Mouse (Mus musculus) Muller cell, postnatal 12 days (primary cell): ENCODE measurements around the gene Fads6.
A peak's percentile ranks its signal among the peaks of the same experiment; 100 is the strongest.

Experiments used
- DNase-seq: peaks from one replicate; pipeline ENCODE4 v3.0.0-alpha.2; 2015; ENCODE audit errors: inconsistent ontology term

The Fads6 gene

DNA sequence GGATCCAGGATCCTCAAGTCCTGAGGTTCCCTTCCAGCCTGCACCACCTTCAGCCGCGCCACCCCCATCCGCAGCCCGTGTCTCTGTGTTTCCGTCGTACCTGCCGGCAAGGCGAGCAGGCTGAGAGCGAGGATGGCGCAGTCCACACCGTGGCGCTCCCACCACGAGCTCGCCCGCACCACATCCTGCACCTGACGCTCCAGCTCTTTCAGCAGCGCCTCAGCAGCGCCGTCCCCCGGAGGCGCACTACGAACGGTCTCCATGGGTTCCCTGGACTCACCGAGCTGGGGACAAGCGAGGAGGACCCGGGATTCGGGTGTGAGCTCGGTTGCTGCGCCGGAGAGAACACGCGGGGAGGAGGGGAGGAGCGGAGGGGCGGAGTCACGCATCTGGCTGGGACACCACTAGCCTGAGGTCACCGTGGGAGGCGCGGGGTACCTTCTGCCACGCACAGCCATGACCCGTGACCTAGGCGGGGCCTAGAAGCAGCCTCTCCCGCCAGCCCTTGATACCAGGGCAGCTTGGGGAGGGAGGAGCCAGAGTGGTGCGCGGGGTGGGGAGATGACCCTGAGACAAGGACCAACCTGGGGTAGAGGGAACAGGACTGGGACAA is at the start of gene Fads6:
Fads6 (minus strand) TSS at position 450 of the 613 bp plus-strand sequence.
- DNase-seq = peak; percentile 65

DNA sequence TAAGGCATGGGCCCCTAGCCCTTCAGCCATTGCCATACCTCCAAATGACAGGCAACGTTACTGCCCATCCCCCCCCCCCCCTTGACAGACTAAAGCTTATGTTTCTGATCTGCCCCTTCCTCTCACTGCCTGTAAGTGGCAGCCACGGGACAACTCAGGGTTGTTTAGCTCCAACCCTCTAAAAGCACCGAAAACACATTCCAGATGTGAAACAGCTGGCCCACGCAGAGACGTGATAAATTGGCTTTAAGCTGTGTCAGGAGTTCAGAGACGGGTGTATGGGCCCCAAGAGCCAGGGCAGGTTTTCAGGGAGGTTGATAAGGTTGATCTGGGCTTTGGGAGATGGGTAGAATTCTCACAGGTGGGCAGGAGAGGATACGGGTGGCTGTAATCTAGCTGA is 48.1 kb upstream of the Fads6 start:
- DNase-seq = no peak

DNA sequence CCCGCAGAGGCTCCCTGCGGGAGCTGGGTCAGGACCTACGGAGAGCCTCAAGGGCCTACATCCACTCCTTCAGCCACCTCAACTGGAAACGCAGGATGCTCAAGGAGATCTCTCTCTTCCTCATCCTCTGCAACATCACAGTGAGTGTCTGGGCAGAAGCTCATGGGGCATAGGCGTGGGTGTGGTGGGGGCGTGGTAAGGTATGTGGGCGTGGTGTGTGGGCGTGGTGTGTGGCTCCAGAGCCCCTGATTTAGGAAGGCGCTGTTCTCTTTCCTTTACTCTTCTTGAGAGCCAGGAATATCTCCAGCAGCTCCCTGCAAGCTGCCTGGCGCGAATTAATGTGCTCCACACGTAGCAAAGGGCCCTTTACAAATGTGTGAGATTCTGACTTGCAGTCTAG is 47.5 kb upstream of the Fads6 start:
- no peak for DNase-seq

DNA sequence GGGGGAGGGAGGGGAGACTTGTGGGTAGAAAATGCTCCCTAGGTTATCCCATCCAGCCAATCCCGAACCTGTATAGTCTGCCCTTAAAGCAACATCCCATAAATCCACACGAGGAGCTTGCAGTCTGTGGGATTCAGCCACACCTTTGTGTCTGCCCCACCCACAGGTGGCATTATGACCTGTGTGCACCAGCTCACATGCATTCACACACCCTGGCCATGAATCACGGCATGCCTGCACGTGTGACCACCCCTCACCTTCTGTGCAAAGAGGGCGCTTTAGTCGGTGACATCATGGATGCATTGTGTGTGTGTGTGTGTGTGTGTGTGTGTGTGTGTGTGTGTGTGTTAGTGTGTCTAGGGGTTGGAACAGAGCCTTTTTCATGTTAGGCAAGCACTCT is 44.4 kb upstream of the Fads6 start:
- no peak for DNase-seq

DNA sequence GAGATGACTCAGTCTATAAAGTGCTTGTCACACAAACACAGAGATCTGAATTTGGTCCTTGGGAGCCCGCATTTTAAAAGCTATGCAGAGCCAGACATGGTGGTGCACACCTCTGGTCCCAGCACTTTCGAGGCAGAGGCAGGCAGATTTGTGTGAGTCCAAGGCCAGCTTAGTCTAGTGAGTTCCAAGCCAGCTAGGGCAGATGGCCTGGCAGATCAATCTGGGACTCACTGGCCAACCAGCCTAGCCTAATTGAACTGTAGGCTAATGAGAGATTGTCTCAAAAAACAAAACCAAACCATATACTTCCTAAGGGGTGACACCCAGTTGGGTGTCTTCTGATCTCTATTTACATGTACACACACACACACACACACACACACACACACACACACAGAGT is 43.8 kb upstream of the Fads6 start:
- DNase-seq = no peak

DNA sequence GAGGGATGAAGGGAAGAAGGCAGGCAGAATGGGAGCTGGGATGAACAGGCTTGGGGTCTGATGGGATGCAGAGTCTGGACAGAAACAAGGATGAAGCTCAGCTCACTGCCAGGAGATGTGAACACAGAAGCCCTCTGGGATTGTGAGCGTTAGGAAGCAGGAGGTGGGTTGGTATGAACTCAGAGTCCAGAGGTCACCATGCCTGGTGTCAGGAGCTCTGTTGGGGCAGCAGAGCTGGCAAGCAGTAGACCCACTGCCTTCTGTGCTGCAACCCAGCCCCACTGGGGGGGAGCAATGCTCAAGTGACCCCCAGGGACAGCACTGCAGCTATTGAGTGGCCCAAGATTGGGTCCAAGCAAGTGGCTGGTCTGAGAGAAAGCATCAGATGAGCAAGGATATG is 40.4 kb upstream of the Fads6 start:
- no peak for DNase-seq

DNA sequence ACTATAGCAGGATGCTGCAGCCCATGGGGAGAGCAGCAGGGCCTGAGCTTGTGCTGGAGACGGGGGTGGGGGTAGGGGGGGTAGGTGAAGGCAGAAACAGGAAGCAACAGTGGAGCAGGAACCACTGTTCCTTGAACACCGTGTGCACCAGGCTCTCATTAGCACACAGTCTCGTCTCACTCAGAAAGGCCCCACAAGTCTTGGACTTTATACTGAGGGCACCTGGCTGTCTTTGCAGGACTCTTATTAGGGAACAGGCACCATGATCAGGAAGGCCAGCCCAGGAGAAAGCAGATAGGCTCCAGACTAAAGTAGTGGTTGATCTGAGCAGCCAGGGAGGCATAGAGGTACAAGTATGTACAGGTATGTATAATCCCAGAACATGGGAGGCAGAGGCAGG is 39.9 kb upstream of the Fads6 start:
- no peak for DNase-seq

DNA sequence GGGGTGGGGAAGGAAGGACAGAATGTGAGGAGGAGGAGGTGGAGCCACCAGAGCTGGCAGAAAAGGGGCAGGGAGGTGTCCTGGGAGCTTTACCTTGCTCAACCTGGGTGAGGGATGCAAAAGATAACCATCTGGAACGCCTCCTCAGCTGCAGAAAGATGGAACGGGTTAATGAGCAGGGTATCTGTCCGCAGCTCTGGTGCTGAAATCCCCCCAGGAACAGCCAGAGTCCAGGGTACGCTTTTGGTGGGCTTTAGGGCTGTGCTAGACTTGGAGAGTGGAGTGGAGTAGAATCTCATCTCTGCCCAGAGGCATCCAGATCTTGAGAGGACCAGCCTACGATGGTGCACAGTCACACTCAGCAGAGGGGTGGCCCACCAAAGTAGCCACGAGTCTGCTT is 38.7 kb upstream of the Fads6 start:
- no peak for DNase-seq

DNA sequence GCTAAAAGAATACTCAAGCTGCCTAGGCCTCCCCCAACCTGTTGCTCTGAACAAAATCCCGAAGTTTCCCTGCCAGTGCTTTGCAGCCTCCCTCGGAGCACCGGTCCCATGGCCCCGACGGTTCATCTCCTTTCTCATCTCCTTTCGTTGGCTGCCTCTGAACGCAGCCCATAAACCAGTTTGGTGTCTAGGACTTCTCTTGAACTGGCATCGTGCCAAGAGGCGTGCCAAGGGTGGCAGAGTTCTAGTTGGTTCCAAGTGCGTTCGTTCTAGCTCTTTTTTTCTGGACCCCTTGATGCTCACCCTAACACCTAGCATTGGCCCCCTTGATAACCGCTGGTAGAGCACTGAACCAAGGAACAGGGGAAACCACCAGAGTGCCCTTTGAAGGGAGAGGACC is 37.8 kb upstream of the Fads6 start:
- no peak for DNase-seq

DNA sequence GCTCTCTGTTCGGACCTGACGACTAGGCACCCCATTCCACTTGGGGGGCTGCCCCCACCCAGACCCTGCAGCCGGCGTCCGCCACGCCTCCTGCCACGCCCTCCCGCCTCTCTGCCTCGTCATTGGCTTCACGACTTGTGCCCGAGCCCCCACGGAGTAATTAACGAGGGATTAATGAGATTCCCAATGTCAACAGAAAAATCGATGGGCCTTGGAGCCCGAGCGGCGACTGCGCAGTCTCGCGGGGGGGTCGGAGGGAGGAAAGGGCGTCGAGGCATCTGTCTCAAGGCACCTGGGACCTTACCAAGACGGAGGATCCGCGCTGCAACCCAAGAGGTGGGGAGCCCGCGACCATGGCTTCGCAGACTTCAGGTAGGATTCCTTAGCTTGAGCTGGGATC is 37.1 kb upstream of the Fads6 start, which contains the start of gene Otop3:
Otop3 (plus strand) TSS at position 201 of the 400 bp plus-strand sequence.
- no peak for DNase-seq

DNA sequence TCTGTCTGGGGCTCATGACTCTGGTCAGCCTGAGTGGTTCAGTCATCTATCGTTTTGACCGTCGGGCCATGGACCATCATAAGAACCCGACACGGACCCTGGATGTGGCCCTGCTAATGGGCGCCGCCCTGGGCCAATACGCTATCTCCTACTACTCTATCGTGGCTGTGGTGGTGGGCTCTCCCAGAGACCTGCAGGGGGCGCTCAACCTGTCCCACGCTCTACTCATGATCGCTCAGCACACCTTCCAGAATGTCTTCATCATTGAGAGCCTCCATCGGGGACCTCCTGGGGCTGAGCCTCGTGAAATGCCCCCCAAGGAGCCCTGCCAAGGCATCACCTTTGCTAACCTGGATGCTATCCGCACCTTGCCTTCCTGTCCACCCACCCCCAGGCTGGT is 31.9 kb upstream of the Fads6 start:
- DNase-seq = no peak

DNA sequence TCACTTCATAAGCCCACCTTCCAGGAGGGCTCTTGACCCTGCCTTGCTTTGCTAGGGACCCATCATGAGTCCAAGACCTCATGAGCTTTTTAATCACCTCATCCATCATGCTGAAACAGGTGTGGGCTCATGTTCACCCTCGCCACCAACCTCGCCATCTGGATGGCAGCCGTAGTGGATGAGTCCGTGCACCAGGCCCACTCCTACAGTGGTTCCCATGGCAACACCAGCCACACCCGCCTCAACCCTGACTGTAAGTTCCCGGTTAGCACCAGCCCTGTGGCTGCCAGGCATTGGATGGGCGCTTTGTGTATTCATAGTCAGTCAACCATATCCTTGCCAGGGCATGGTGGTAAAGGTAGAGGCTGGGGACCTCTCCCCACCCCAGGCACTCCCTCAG is 29.3 kb upstream of the Fads6 start:
- no peak for DNase-seq

DNA sequence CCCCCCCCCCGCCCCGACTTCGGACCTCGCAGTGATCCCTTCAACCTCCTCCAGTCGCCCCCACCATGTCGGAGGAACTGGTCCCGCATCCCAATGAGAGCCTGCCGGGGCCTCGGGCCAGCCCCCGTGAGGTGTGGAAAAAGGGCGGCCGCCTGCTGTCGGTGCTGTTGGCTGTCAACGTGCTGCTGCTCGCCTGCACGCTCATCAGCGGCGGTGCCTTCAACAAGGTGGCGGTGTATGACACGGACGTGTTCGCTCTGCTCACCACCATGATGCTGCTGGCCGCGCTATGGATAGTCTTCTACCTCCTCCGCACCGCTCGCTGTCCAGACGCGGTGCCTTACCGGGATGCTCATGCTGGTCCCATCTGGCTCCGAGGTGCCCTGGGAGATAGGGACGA is 25.9 kb upstream of the Fads6 start:
- DNase-seq = no peak

DNA sequence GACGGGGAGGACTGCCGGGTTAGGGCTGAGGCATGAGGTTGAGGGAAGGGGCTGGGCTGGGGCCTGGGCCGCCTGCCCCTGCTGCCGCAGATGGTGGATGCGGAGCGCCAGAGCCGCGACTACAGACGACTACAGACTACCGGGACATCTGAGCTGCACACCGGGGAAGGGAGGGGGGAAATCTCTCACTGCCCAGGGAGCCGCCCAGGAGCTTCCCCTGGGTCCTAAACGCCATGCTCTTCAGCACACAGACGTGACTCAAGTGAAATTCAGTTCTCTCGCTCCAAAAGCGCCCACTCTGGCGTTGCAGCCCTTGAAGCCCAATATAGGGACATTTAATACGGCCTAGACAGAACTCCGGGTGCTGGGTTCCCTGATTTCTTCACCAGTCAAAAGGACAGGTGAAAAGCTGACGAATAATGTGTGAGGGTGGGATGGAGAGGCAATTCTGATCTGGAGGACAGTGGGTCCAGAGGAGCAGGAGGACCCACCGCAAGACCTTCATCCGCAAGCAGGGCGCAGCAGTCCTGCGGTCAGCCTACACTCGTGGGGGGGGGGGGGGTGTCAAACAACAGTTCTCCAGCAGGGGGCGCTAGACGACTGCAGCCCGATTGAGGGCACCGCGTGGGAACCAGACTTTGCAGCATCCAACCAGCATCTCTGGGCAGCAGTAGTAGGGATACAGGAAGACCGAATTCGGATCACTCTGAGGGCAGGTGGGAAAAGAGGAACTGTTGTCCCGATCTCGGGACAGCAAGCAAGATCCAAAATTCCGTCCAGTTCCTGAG is 24.6 kb upstream of the Fads6 start, which contains the start of gene Ush1g:
Ush1g (minus strand) TSS at position 136 of the 788 bp plus-strand sequence.
- peak; percentile 78 for DNase-seq

DNA sequence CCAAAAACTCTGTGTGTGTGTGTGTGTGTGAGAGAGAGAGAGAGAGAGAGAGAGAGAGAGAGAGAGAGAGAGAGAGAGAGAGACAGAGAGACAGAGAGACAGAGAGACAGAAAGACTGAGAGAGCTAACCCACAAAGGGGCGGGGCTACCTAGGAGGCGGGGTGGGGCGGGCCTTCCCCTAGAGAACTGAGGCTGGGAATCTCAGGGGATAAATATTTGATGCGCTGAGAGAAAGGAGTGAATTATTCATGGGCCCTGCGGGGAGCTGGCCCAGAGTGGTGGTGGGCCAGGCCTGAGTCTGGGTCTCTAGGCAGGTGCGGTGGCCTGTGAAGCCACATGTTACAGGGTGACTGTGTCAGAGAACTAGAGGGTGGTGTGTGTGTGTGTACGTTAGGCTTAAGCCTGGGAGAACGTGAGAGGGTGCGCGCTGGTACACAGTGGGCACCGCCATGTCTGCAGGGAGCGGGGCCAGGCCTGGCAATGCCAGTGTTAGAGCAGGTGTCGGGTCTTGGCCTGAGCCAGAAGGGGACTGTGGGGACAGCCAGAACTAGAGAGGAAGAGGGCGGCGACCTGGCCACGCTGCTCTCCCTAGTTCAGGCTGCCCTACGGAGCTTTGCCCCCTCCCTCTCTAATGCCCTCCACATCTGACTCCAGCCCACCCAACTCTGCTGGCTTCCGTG is 22.4 kb upstream of the Fads6 start:
- no peak for DNase-seq

DNA sequence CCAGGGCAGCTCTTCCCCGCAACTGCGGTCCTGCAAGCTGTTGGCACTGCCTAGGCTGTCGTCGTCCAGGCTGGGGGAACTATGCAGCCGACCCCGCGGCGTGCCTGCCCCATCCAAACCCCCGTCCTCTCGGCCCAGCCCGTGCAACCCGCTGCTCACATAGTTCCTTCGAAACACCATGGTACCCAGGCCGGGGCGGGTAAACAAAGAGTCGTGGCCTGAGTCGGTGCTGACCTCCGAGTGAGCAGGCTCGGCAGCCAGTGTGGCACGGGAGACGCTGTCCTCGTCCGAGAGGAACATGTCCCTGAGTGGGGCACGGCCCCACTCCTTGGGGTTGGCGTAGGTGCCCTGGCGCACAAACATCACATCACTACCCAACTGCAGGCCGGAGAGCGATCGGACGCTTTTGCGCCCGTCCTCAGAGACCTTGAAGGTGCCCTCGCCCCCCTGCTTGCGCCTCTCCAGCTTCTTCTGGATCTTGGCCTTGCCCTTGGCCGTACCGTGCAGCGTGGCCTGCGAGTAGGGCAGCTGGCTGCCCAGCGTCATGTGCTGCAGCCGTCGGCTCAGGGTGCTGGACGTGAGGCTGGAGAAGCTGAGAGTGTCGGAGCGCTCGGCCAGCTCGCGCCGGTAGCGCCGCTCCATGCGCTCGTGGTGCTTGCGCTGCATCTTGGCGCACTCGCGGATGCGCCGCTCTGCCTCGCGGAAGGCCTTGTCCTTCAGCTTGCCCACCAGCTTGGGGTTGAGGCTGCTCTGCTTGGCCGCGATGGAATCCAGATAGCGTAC is 21.0 kb upstream of the Fads6 start:
- no peak for DNase-seq

DNA sequence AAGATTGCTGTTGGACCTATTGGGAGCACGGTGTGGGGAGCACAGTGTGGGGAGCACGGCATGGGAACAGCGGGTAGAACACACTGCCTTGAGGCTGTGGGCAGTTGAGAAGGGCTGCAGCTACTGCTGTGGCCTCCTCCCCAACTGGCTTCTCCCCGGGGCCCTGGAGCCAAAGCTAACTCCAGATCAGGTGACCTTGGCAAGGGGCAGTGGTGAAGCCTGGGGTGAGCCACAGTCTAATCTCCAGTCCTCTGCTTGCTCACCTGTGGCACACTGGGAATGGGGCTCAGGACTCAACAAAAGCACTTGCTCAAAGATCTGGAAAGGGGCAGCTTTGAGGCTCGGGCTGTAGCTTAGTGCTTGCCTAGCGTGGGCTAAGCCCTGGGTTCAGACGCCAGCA is 19.7 kb upstream of the Fads6 start:
- no peak for DNase-seq

DNA sequence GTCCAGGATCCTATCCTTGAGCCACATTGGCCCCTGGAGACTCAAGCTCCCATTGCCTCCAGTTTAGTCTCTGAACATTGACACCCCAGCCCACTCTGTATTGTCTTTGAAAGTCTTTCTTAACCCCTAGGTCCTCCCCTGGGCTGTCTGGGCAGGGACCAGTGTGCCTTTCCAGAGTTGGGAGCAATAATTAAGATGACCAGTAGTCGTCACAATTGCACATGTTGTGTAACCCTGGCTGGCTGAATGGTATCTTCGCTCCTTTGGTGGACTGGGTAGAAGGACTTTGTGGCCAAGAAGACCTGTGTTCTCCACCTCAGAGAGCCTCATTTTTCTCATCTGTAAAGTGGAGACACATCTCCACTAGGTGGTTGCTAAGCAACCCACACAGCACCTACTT is 16.8 kb upstream of the Fads6 start:
- no peak for DNase-seq

DNA sequence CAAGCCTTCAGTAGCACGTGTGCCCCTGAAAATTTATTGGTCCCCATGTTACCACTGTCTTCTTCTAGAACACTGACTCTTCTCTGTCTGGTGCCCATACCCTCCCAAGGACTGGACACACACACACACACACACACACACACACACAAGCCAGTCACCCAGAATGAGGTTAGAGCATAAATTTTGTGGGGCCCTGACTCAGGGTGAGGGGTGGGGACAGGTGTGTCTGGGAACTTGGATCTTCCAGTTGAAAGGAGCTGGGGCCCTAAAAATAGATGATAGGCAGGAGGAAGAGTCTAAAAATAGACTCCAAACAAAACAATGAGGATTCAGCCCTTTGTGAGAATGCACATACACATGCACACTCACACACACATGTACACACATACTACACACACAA is 11.3 kb upstream of the Fads6 start:
- DNase-seq = no peak

DNA sequence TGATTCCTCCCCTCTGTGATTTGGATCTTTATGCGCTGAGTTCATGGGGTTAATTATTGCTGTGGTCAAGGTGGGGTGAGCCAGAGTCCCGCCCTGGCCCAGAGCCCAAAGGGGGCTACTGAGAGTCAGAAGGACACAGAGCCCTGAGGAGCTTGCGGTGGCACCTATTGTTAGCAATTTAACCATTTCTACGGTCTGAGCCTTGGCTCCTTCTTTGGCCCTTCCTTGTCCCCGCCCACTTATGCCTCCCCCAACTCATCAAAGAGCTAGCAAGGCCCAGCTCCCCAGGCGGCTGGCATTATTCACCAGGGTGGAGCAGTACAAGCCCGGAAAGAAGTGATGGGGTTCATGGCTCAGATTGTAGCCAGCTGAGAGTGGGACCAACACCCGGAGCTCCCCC is 9.4 kb upstream of the Fads6 start, which contains the start of gene Otop2:
Otop2 (plus strand) TSS at position 301 of the 400 bp plus-strand sequence.
- no peak for DNase-seq

DNA sequence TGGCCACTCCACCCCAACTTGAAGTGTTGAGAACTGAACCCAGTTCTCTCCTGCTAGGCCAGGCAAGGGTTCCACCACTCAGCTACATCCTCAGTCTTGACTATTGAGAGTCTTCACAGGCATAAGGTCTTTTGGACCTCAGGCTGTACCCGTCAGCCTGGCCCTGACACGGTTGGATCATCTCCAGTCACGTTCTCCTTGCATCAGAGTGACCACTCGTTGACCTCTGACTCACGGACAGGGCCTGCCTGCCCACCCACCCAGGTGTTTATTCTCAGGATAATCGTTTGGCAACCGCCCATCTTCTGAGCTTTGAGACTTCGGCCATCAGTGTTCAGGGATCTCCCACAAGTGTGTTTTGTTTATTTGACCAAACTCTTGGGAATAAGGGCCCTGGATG is 5.7 kb upstream of the Fads6 start:
- no peak for DNase-seq

DNA sequence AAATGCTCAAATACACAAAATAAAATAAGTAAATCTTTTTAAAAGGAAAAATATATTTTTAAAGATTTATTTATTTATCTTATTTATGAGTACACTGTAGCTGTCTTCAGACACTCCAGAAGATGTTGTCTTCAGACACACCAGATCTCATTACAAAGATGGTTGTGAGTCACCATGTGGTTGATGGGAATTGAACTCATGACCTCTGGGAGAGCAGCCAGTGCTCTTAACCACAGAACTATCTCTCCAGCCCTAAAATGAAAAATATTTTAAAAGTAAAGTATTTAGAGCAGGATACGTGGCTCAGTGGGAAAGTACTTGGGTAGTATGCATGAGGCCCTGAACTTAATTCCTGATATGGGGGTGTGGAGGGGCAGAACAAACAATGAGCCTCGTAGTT is 3.9 kb upstream of the Fads6 start:
- no peak for DNase-seq
